Comparison of ENCODE assay signal across 21 mouse cellular contexts in the genomic region with DNA sequence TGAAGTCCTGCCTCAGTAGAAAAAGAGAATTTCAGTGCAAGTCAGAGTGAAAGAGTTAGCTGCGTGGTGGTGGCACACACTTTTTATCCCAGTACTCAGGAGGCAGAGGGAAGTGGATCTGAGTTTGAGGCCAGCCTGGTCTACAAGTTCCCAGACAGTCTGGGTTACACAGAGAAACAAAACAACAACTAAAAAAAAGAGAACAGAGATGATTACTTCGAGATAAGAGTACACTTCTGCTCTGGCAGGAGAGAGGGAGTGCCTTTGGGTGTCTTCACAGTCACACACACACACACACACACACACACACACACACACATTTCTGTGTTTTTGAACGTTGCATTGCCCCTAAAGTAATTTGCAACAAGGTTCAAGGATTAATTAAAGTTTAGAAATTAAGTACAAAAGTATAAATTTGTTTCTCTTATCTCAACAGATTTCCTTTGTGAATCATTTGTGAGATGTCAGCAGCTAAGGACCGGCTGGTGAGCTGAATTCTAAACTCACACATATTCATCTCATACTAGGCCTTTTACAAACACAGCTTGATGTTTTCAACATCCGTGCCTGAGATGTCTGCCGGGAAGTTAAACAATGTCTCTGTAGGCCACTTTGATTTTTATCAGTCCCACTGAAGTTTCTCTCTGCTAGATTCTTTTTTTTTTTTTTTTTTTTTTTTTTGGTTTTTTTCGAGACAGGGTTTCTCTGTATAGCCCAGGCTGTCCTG. TPM values are rescaled to one million over a fixed set of nuclear protein-coding genes. Genes with fewer than 3 reads are reported as not detected.
DNase-seq lines count a peak whose midpoint lies in the region; ATAC-seq and TF ChIP-seq lines count a peak whose summit lies in the region.
"Had no signal": no experiment of that assay in that cellular context is flagged by ENCODE, and none has a peak within 500 bp of the region (broad histone marks: within the 10 kb centered on the region; RNA-seq: fewer than 3 reads in every experiment).

No protein-coding gene starts in this region.

- TF ChIP-seq EP300 in liver, postnatal 0 days (IDR thresholded peaks at IDR 0.05; ENCODE audit: low read depth), result no peak

- H3K9ac ChIP-seq in liver, adult 2 months (ENCODE audit: low read depth, low read length), result no peak overlapping the region
- no peak overlapping the region for H3K9ac ChIP-seq in liver, postnatal 0 days (replicated peaks)
- H3K9ac ChIP-seq: heart, embryonic 15.5 days; liver, embryonic 14.5 days; neural tube, embryonic 13.5 days had no signal

- H3K4me2 ChIP-seq in liver, postnatal 0 days (ENCODE audit: low read depth, low read length), result no peak overlapping the region
- H3K4me2 ChIP-seq: heart, embryonic 15.5 days; neural tube, embryonic 13.5 days had no signal

- no peak for TF ChIP-seq CTCF in liver, adult 2 months (IDR thresholded peaks at IDR 0.05; ENCODE audit: low read depth, low read length)
- no peak for TF ChIP-seq CTCF in liver, postnatal 0 days (IDR thresholded peaks at IDR 0.05; ENCODE audit: low read depth)

- no peaks in the 10 kb centered on the region for H3K36me3 ChIP-seq in liver, adult 2 months (ENCODE audit: control insufficient read depth, insufficient read depth, low read length)
- no peaks in the 10 kb centered on the region for H3K36me3 ChIP-seq in liver, postnatal 0 days (replicated peaks; ENCODE audit: insufficient read depth, low read length)
- H3K36me3 ChIP-seq: heart, embryonic 15.5 days; limb, embryonic 10.5 days; neural tube, embryonic 13.5 days had no signal

- no peaks in the 10 kb centered on the region for H3K79me2 ChIP-seq in liver, adult 2 months (ENCODE audit: control insufficient read depth, insufficient read depth, low read length)

- peak overlapping the region; percentile 76 for H3K27ac ChIP-seq in liver, adult 2 months (replicated peaks; ENCODE audit: insufficient read depth, low read depth, low read length)
- no peak overlapping the region; the same call in 1 of the 2 replicates for H3K27ac ChIP-seq in liver, postnatal 0 days (ENCODE audit: low read depth)
- peak overlapping the region; percentile 45 for H3K27ac ChIP-seq in brown adipose tissue, adult 24 weeks (replicated peaks; ENCODE audit: low read depth, low read length)
- H3K27ac ChIP-seq: heart, embryonic 15.5 days; kidney, postnatal 0 days; left cerebral cortex, adult 2 months; limb, embryonic 10.5 days; liver, embryonic 14.5 days; neural tube, embryonic 13.5 days had no signal

- no peaks in the 10 kb centered on the region for H3K27me3 ChIP-seq in liver, adult 2 months (ENCODE audit: control insufficient read depth, insufficient read depth, low read length)
- no peaks in the 10 kb centered on the region for H3K27me3 ChIP-seq in liver, postnatal 0 days (ENCODE audit: insufficient read depth, low read length)
- H3K27me3 ChIP-seq: heart, embryonic 15.5 days; neural tube, embryonic 13.5 days had no signal

- 47% methylated on average over 7 of the region's 7 CpGs for WGBS in liver, adult 2 months
- WGBS in liver, postnatal 0 days (ENCODE audit: insufficient replicate concordance), result 37% methylated on average over 7 of the region's 7 CpGs

- DNase-seq in liver, adult 2 months (ENCODE audit: extremely low read depth, low read depth, low spot score), result no peak
- DNase-seq in liver, postnatal 0 days, result no peak
- peak; percentile 78 for DNase-seq in CD4-positive helper T cell, adult 2 months (ENCODE audit: low read depth, low spot score)
- no peak for DNase-seq in neural tube, embryonic 10.5 days (ENCODE audit: extremely low spot score, low spot score)
- DNase-seq in right cerebral cortex, postnatal 14 days, result no peak
- no peak for DNase-seq in spleen, postnatal 36 days (ENCODE audit: low spot score in 2 of 2)
- DNase-seq: adrenal gland, adult 2 months; B cell, adult 2 months; cerebellum, adult 8-10 months; heart, adult 18-20 months; thymus, postnatal 36 days had no signal

- H3K4me1 ChIP-seq in liver, adult 2 months (ENCODE audit: control insufficient read depth, insufficient read depth, low read length), result no peaks in the 10 kb centered on the region; the same call in none of the 2 replicates
- H3K4me1 ChIP-seq in liver, postnatal 0 days (ENCODE audit: insufficient read depth), result 0 out of 2 replicates have a peak, but pooled peaks cover 3% of the 10 kb centered on the region
- no peaks in the 10 kb centered on the region for H3K4me1 ChIP-seq in brown adipose tissue, adult 24 weeks (ENCODE audit: control insufficient read depth, insufficient read depth, insufficient read length, low read length)
- H3K4me1 ChIP-seq: heart, embryonic 15.5 days; neural tube, embryonic 13.5 days had no signal

- no peak for ATAC-seq in liver, postnatal 0 days
- ATAC-seq in monocyte, adult 5-6 weeks (replicated peaks; ENCODE audit: insufficient number of reproducible peaks, low FRiP score, low TSS enrichment, poor library complexity, severe bottlenecking), result peak; percentile 37; the same call in 1 of the 2 replicates
- ATAC-seq: intestine, embryonic 16.5 days; lung, postnatal 0 days had no signal

- no peak overlapping the region for H3K4me3 ChIP-seq in liver, adult 2 months (ENCODE audit: insufficient read depth, low read depth, low read length)
- no peak overlapping the region for H3K4me3 ChIP-seq in liver, postnatal 0 days (ENCODE audit: low read depth, low read length)
- no peak overlapping the region for H3K4me3 ChIP-seq in brown adipose tissue, adult 24 weeks (ENCODE audit: insufficient read depth, low read depth, low read length)
- H3K4me3 ChIP-seq: heart, embryonic 15.5 days; left cerebral cortex, adult 2 months; limb, embryonic 10.5 days; neural tube, embryonic 13.5 days had no signal

- no peaks in the 10 kb centered on the region for H3K9me3 ChIP-seq in liver, postnatal 0 days (ENCODE audit: low read length)
- H3K9me3 ChIP-seq: heart, embryonic 15.5 days; limb, embryonic 10.5 days; neural tube, embryonic 13.5 days had no signal

- no peak for TF ChIP-seq POLR2A in liver, adult 2 months (IDR thresholded peaks at IDR 0.05; ENCODE audit: extremely low read depth, insufficient read depth, low read length)

RNA-seq across cellular contexts. Expression of gene Golga5, which starts 12.3 kb away (rescaled TPM):
- 16.6 and 18.6 TPM in 2 replicates for total RNA-seq in liver, adult 2 months (2014; rRNA removed)
- 6.8 and 7.8 TPM in 2 replicates for polyA plus RNA-seq in liver, adult 2 months (2012; rRNA removed)
- 16.5 and 16.7 TPM in 2 replicates for polyA plus RNA-seq in liver, postnatal 0 days (2015; fragmentation: Nextera tagmentation; extraction: Ambion mirVana)
- polyA plus RNA-seq in brown adipose tissue, adult 24 weeks (2012; ENCODE audit: insufficient read depth, insufficient read length, missing spikeins), result 15.2 and 15.6 TPM in 2 replicates
- total RNA-seq in monocyte, adult 5-6 weeks (2017), result 57.5 to 95.6 TPM (median 78.2 TPM) in 3 replicates

RNA-seq across cellular contexts. Expression of gene Lgmn, which starts 17.0 kb away (rescaled TPM):
- 59.6 and 60.6 TPM in 2 replicates for total RNA-seq in liver, adult 2 months (2014; rRNA removed)
- polyA plus RNA-seq in liver, adult 2 months (2012; rRNA removed), result 33.5 and 48.5 TPM in 2 replicates
- polyA plus RNA-seq in liver, postnatal 0 days (2015; fragmentation: Nextera tagmentation; extraction: Ambion mirVana), result 140 and 142 TPM in 2 replicates
- polyA plus RNA-seq in brown adipose tissue, adult 24 weeks (2012; ENCODE audit: insufficient read depth, insufficient read length, missing spikeins), result 48.1 and 50.2 TPM in 2 replicates
- total RNA-seq in monocyte, adult 5-6 weeks (2017), result 99.2 to 194 TPM (median 145 TPM) in 3 replicates
